Mouse (Mus musculus) adrenal gland, postnatal 14 days (tissue): ENCODE data around the gene Arid1a. TPM values are rescaled to one million over a fixed set of nuclear protein-coding genes. Genes with fewer than 3 reads are reported as not detected.
A peak's percentile ranks its signal among the peaks of the same experiment; 100 is the strongest.

Experiments used
- DNase-seq: peaks from one replicate; pipeline ENCODE4 v3.0.0; 2021; ENCODE audit warnings: mixed read lengths
- long read RNA-seq, 2 experiments: library from polyadenylated mRNA; stranded (forward); transcript quantifications; one replicate each; pipeline ENCODE4 v2.0.0; 2021
- total RNA-seq: library from RNA; stranded (reverse); gene quantifications from 2 replicates; pipeline ENCODE4 v1.2.3, GENCODE M21; 2021

The Arid1a gene
- 58.6 and 69.0 TPM in 2 replicates for total RNA-seq
- long read RNA-seq, experiment 1, partial matches to known transcripts = 31 of 32 reads
- long read RNA-seq, experiment 1, other reads (novel, unspliced or antisense) = 1 of 32 reads
- long read RNA-seq, experiment 2, partial matches to known transcripts = 4 of 14 reads
- long read RNA-seq, experiment 2, other reads (novel, unspliced or antisense) = 10 of 14 reads

DNA sequence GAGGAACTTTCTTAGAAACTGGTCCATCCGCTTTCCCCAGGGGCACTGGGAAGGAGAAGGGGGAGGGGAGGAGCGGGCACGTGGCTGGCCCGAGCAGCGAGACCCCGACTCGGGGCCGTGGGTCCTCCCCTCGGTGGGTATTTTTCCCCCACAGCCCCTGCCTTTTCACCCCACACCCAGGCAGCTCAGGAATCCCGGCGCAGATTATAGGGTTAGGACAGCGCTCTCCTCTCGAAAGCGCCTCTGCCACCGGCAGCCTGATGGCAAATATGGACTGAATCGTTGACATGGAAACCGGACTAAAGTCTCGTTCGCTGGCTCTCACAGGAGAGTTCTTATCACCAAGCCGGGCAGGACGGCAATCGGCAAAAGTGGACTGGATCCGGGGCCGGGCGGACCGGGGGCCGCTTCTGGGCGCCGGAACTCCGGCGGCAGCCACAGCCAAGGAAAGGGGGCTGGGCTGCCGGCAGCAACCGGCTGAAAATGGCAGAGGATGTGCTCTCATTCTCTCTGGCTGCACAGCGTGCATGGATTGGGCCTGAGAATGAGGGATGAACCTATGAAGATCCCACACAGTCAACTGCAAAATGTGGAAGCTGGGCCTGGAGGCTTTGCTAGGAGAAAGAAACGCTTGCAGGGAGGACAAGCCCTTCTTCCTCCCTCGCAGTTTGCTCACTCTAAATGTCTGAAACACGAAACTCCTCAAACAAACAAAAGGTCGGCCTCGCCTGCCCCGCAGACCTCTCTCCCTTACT lies at the start of gene Arid1a:
Gene Arid1a (minus strand): TSS at position 256 of the 755 bp plus-strand sequence.
- DNase-seq = peak; percentile 97

GRCm38 (mm10) chr4:133804401-133805263 lies 48.1 kb upstream of the Arid1a start:
- DNase-seq = no peak

DNA sequence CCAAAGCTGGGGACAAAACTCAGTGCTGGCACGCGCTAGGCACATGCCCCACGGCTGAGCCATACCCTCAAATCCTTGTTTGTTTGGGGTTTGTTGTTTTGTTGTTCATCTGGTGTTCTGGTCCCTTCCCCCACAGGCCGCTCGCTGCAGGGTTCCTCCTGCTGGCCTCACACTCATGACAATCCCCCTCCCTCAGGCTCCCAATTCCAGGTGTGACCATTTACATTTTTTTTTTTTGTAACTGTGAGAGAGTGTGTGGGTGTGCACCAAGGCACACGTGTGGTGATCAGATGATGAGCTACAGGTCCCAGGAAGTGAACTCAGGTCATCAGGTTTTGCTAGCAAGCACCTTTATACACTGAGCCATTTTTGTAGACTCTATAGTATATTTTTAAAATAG lies 44.0 kb upstream of the Arid1a start:
- DNase-seq = no peak

DNA sequence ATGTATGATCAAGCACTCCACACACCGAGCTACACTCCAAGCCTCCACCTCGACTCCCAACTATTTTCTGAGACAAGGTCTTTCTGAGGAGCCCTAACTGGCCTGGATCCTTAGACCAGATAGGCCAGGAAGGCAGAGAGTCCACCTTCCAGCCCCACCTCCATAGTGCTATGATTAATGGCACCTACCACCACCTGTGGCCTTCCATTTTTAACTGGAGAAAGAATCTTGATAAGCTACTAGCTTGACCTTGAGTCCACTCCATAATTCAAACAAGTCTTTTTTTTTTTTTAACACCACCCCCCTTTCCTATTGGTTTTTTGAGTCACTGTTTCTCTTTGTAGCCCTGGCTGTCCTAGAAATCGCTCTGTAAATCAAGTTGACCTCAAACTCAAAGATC lies 36.7 kb upstream of the Arid1a start:
- DNase-seq = no peak

DNA sequence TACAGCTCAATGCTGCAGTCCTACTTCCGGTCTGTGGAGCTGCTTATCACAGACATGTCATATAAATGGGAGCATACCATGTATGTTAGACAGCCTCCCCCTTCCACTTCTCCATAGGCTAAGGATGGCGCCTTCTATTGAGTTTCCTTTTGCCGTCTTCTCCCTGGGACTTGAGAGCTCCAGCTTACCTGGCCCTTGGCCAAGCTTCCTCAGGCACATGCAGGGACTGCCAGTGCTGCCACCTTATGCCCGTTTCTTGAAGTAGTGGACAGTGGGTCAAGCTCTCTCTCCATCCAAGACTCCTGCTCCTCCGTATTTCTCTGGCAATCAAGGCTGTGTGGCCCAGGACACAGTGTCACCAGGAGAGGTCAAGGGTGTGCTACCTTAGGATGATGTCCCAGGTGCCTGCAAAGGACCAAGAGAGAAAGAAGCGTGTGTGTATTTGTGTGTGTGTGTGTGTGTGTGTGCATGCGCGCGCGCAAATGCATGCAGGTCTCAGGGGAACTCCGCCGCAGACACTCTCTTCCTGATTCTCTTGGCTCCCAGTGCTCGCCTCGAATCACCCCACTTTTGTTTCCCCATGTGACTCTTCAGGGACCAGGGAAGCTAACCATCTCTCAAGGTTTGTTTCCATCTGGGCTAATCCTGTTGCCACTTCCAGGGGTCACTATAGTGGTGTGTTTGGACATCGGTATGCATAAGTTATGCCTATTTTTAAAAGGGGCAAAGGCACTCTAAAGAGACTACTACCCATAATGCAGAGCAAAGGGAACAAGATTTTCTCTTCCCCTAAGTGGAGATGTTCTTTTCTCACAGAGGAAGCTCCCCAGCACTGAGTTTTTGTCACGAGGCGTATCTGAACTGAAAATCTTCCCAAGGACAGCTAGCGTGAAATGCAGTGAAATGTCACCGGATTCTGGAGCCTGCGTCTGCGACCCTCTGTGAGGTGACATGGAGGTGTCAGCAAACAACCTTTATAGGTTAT lies 18.3 kb upstream of the Arid1a start:
- DNase-seq = peak; percentile 92

- no peak for DNase-seq
Observed at GRCm38 (mm10) chr4:133769157-133769556, 12.6 kb upstream of the Arid1a start.

DNA sequence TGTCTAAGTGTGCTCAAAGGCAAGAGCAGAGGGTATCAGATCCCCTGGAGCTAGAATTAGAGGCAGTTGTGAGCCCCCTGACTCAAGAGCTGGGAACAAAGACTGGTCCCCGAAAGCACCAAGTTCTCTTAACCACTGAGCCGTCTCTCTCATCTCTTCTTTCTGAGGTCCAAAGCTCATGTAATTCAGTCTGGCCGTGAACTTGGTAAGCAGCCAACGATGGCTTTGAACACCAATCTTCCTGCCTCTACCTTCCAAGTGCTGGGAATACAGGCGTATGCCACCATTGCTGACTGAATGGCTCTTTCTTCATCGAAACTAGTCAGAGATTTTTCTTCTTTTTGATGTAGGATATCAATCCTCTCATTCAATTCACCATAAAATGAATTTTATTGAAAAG lies 6.5 kb upstream of the Arid1a start:
- no peak for DNase-seq

- DNase-seq = no peak
Observed at GRCm38 (mm10) chr4:133759659-133760058, 3.1 kb upstream of the Arid1a start.

DNA sequence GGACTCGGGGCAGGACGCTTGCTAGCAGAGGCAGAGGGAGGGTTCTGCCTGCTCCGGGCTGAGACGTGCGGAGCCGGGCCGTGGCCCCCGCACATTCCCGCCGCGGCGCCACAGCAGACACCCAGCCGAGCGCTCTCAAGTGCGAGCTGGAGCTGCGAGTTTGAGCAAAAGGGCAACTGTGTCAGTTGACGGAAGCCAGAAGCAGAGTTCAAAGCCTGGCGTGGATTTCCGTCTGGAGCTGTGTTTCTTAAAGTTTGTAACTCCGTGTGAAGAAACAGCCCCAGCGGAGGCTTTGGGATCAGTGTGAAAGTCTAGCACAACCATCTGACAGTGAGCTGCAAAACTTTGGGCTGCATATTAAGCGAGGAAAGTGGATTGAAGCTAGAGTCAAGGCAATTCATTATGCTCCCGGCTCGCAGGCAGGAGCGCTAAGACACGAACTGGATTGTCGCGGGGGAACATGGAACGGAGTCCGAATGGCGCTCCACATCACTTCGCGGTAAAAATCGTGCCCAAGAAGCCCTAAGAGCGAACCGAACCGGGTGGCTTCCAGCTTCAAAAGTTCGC lies 783 bp upstream of the Arid1a start:
- peak; percentile 91 for DNase-seq

DNA sequence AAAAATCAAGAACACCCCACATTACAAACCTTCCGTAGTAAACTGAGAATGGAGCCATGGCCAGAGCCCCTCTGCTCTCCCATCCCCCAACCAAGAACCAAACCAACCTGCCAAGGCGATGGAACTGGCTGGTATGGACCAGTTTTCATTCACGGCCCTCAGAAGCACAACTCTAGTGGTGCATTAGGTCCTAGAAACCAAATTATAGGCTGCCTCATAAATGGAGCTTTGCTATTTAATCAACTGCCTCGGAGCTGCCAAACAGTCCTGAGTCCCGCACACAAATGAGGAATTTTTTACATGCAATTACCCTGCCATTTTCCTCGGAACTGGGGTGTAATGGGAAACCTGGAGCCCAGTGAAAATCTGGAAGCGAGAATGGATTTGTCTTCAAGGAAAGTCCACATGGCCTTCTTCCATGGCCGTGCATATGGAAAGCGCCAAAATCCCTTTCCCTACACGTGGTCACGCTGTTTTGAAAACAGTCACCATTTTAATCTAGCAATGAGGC lies 653 bp downstream of the Arid1a start:
- no peak for DNase-seq

GRCm38 (mm10) chr4:133754871-133755765 lies 1.5 kb downstream of the Arid1a start:
- DNase-seq = no peak

DNA sequence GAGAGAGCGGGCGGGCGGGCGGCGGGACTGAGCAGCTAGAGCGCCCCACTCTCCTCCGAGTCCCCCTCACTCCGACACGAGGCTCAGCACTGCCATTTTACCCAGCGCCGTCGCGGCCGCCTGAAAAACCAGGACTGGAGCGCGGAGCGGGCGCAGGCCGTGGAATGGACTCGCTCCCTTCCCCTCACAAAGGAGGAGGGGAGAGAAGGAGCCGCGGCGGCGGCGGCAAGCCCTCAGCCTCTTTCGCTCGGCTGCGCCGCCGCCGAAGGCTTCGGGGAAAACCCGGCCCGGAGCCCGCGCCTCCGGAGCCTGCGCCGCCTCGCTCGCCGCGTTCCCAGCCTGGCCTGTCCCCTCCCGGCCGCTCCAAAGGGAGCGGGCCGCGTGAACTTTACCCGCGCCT lies 2.3 kb downstream of the Arid1a start:
- DNase-seq = peak; percentile 98

- peak; percentile 83 for DNase-seq
Observed at GRCm38 (mm10) chr4:133753375-133754190, 3.0 kb downstream of the Arid1a start.

GRCm38 (mm10) chr4:133752449-133753374 lies 3.9 kb downstream of the Arid1a start:
- peak; percentile 73 for DNase-seq

- peak; percentile 57 for DNase-seq
Observed at GRCm38 (mm10) chr4:133751521-133752448, 4.8 kb downstream of the Arid1a start.

DNA sequence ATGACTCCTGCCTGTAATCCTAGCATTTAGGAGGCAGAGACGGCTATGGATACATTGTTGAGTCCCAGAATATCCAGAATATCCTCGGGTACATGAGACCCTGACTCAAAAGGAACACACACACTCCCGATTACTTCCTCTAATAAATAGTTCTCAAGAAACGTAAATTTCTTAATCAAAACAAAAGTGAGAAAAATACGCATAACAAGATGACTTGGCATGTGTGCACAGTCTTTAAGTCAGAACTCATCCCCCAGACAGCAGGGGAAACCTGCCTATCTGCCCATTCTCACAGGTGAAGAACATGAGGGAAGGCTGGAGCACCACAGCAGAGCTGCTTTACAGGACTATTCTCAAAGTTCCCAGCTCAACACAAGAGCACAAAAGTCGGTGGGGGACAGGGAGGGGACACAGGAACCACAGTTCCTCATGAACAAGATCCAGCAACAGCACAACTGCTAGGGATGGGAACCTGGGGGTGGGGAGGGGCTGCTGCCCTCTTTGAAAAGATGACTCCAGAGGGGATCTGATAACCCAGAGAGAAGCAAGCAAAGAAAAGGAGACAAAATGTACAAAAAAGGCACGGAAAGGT lies 6.3 kb downstream of the Arid1a start:
- no peak for DNase-seq
